In the genomic region with DNA sequence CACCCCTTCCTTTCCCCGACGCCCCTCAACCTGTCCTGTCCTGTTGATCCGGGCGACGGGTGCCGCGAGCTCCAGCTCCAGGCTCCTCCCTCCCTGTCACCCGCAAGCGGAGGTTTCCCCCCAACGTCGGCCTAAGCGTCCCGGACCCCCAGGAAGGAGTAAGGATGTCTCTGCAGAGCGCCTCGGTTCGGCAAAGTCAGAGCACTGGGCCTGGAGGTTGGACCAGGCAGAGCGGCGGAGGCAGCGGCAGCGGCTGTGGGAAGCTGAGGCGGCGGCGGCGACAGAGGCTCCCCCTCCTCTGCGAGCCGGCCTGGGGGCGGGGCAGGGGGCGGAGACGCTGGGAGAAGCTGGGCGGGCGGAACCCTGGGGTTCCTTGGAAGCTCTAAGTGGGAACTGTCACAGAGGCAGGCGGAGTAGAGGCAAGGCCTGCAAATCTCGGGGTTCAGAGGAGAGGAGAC, we compare ENCODE assay signal across 8 mouse cellular contexts. TPM values are rescaled to one million over a fixed set of nuclear protein-coding genes. Genes with fewer than 3 reads are reported as not detected.
A peak's percentile ranks its signal among the peaks of the same experiment; 100 is the strongest.
DNase-seq lines count a peak whose midpoint lies in the region; ATAC-seq lines count a peak whose summit lies in the region.

No protein-coding gene starts in this region.

- peaks cover 22% of the 10 kb centered on the region for H3K4me1 ChIP-seq in embryonic facial prominence, embryonic 11.5 days (ENCODE audit: control insufficient read depth, insufficient read depth, low read length)
- H3K4me1 ChIP-seq in midbrain, embryonic 16.5 days (ENCODE audit: control insufficient read depth, insufficient read depth, low read length): peaks cover 48% of the 10 kb centered on the region
- peaks cover 58% of the 10 kb centered on the region for H3K4me1 ChIP-seq in stomach, embryonic 15.5 days

- H3K9me3 ChIP-seq in embryonic facial prominence, embryonic 11.5 days (replicated peaks; ENCODE audit: control insufficient read depth, low read length): no peaks in the 10 kb centered on the region; the same call in 1 of the 2 replicates
- no peaks in the 10 kb centered on the region for H3K9me3 ChIP-seq in midbrain, embryonic 16.5 days (replicated peaks; ENCODE audit: control insufficient read depth, low read length, poor library complexity, severe bottlenecking)
- no peaks in the 10 kb centered on the region for H3K9me3 ChIP-seq in stomach, embryonic 15.5 days

- peak; percentile 58 to 72 for DNase-seq in spleen, adult 18-20 months
- DNase-seq in spleen, adult 12 weeks (ENCODE audit: low spot score): no peak
- DNase-seq in embryonic facial prominence, embryonic 11.5 days (ENCODE audit: low spot score): peak; percentile 81
- DNase-seq in heart, adult 9 months (ENCODE audit: low spot score in 2 of 2): peak; percentile 89
- peak; percentile 74 to 75 for DNase-seq in kidney, adult 8-10 months
- DNase-seq in liver: peak; percentile 83

- no peak overlapping the region for H3K27ac ChIP-seq in embryonic facial prominence, embryonic 11.5 days (replicated peaks; ENCODE audit: low read depth, low read length)
- H3K27ac ChIP-seq in midbrain, embryonic 16.5 days (ENCODE audit: low read length): peak overlapping the region; percentile 72
- H3K27ac ChIP-seq in stomach, embryonic 15.5 days: peak overlapping the region; percentile 61

- H3K9ac ChIP-seq in embryonic facial prominence, embryonic 11.5 days (replicated peaks; ENCODE audit: low read length): peak overlapping the region; percentile 62
- peak overlapping the region; percentile 69 for H3K9ac ChIP-seq in midbrain, embryonic 16.5 days (ENCODE audit: low read depth, low read length)
- H3K9ac ChIP-seq in stomach, embryonic 15.5 days: peak overlapping the region; percentile 60

- peak; percentile 16; the same call in 1 of the 2 replicates for ATAC-seq in embryonic facial prominence, embryonic 11.5 days (replicated peaks; ENCODE audit: insufficient number of reproducible peaks, low FRiP score, low TSS enrichment, low read depth)
- peak; percentile 18; the same call in 1 of the 2 replicates for ATAC-seq in midbrain, embryonic 16.5 days
- 0 out of 2 replicates have a peak, but pooled peaks have one; percentile 27 for ATAC-seq in stomach, embryonic 15.5 days (ENCODE audit: insufficient read depth, low FRiP score, low read depth)

- peak overlapping the region; percentile 53 for H3K4me3 ChIP-seq in embryonic facial prominence, embryonic 11.5 days (ENCODE audit: low read depth, low read length)
- peak overlapping the region; percentile 54 for H3K4me3 ChIP-seq in midbrain, embryonic 16.5 days (ENCODE audit: low read depth, low read length)
- H3K4me3 ChIP-seq in stomach, embryonic 15.5 days (replicated peaks): peak overlapping the region; percentile 56

- H3K27me3 ChIP-seq in embryonic facial prominence, embryonic 11.5 days (ENCODE audit: control insufficient read depth, insufficient read depth, low read length): peaks cover 47% of the 10 kb centered on the region
- peaks cover 16% of the 10 kb centered on the region for H3K27me3 ChIP-seq in midbrain, embryonic 16.5 days (ENCODE audit: control insufficient read depth, insufficient read depth, low read depth, low read length)
- peaks cover 6% of the 10 kb centered on the region; the same call in 1 of the 2 replicates for H3K27me3 ChIP-seq in stomach, embryonic 15.5 days (replicated peaks)

- WGBS in embryonic facial prominence, embryonic 11.5 days: 0% methylated on average over 33 of the region's 33 CpGs
- under 1% methylated on average over 33 of the region's 33 CpGs for WGBS in midbrain, embryonic 16.5 days
- 0% methylated on average over 33 of the region's 33 CpGs for WGBS in stomach, embryonic 15.5 days

- H3K4me2 ChIP-seq in embryonic facial prominence, embryonic 11.5 days (ENCODE audit: low read depth, low read length): peak overlapping the region; percentile 94
- H3K4me2 ChIP-seq in midbrain, embryonic 16.5 days (ENCODE audit: low read length): peak overlapping the region; percentile 90
- peak overlapping the region; percentile 98 for H3K4me2 ChIP-seq in stomach, embryonic 15.5 days

- no peaks in the 10 kb centered on the region for H3K36me3 ChIP-seq in embryonic facial prominence, embryonic 11.5 days (replicated peaks; ENCODE audit: control insufficient read depth, insufficient read depth, low read depth, low read length)
- no peaks in the 10 kb centered on the region for H3K36me3 ChIP-seq in midbrain, embryonic 16.5 days (ENCODE audit: control insufficient read depth, insufficient read depth, low read length)
- H3K36me3 ChIP-seq in stomach, embryonic 15.5 days: no peaks in the 10 kb centered on the region

RNA-seq across cellular contexts. Expression of a gene that starts 1.0 kb away (rescaled TPM):
- 0.92 and 0.97 TPM in 2 replicates for polyA plus RNA-seq in embryonic facial prominence, embryonic 11.5 days (2014; fragmentation: Nextera tagmentation; extraction: Ambion mirVana)
- polyA plus RNA-seq in midbrain, embryonic 16.5 days (2015; fragmentation: Nextera tagmentation; extraction: Ambion mirVana): 4.1 and 4.5 TPM in 2 replicates
- polyA plus RNA-seq in stomach, embryonic 15.5 days (2015; fragmentation: Nextera tagmentation; extraction: Ambion mirVana): 2.2 and 2.4 TPM in 2 replicates

RNA-seq across cellular contexts. Expression of a gene that starts 2.7 kb away (rescaled TPM):
- 2.1 and 2.8 TPM in 2 replicates for polyA plus RNA-seq in embryonic facial prominence, embryonic 11.5 days (2014; fragmentation: Nextera tagmentation; extraction: Ambion mirVana)
- 0.54 and 0.56 TPM in 2 replicates for polyA plus RNA-seq in midbrain, embryonic 16.5 days (2015; fragmentation: Nextera tagmentation; extraction: Ambion mirVana)
- polyA plus RNA-seq in stomach, embryonic 15.5 days (2015; fragmentation: Nextera tagmentation; extraction: Ambion mirVana): 19.9 and 20.4 TPM in 2 replicates

RNA-seq across cellular contexts. Expression of a gene that starts 6.9 kb away (rescaled TPM):
- 3.0 and 3.6 TPM in 2 replicates for polyA plus RNA-seq in embryonic facial prominence, embryonic 11.5 days (2014; fragmentation: Nextera tagmentation; extraction: Ambion mirVana)
- polyA plus RNA-seq in midbrain, embryonic 16.5 days (2015; fragmentation: Nextera tagmentation; extraction: Ambion mirVana): 1.4 and 1.6 TPM in 2 replicates
- 5.1 and 6.0 TPM in 2 replicates for polyA plus RNA-seq in stomach, embryonic 15.5 days (2015; fragmentation: Nextera tagmentation; extraction: Ambion mirVana)

RNA-seq across cellular contexts. Expression of a gene that starts 12.4 kb away (rescaled TPM):
- polyA plus RNA-seq in embryonic facial prominence, embryonic 11.5 days (2014; fragmentation: Nextera tagmentation; extraction: Ambion mirVana): not detected in 2 replicates
- polyA plus RNA-seq in midbrain, embryonic 16.5 days (2015; fragmentation: Nextera tagmentation; extraction: Ambion mirVana): not detected in 2 replicates
- not detected in 2 replicates for polyA plus RNA-seq in stomach, embryonic 15.5 days (2015; fragmentation: Nextera tagmentation; extraction: Ambion mirVana)

RNA-seq across cellular contexts. Expression of a gene that starts 15.6 kb away (rescaled TPM):
- not detected in 2 replicates for polyA plus RNA-seq in embryonic facial prominence, embryonic 11.5 days (2014; fragmentation: Nextera tagmentation; extraction: Ambion mirVana)
- not detected in 2 replicates for polyA plus RNA-seq in midbrain, embryonic 16.5 days (2015; fragmentation: Nextera tagmentation; extraction: Ambion mirVana)
- not detected in 2 replicates for polyA plus RNA-seq in stomach, embryonic 15.5 days (2015; fragmentation: Nextera tagmentation; extraction: Ambion mirVana)
